Mouse (Mus musculus): Measurements from ENCODE around the gene Cfap126. TPM values are rescaled to one million over a fixed set of nuclear protein-coding genes. Genes with fewer than 3 reads are reported as not detected.
"Not testable (repeated sequence)": the region's sequence is repeated elsewhere in the genome, so short reads cannot be mapped to it uniquely, and the experiment has no call there.

The Cfap126 gene
- 1 to 10 TPM; 3.2 to 7.6 (median 6.6) TPM for polyA plus RNA-seq (2017; shearing (Covaris generic))

GRCm38 (mm10) chr1:171113873-171114299, at the start of gene Cfap126:
Cfap126 (plus strand) TSS chr1:171113918.
- peak; percentile 38 for ATAC-seq

GRCm38 (mm10) chr1:171064491-171065242, 49.1 kb upstream of the Cfap126 start, which contains the start of gene Fcgr3:
Fcgr3 (minus strand) TSS chr1:171064935.
- ATAC-seq = not testable (repeated sequence)

GRCm38 (mm10) chr1:171065243-171065587, 48.5 kb upstream of the Cfap126 start:
- not testable (repeated sequence) for ATAC-seq

- ATAC-seq = peak; percentile 13
Measured at GRCm38 (mm10) chr1:171065768-171066167, 48.0 kb upstream of the Cfap126 start.

- ATAC-seq = not testable (repeated sequence)
Measured at GRCm38 (mm10) chr1:171066583-171066982, 47.1 kb upstream of the Cfap126 start.

GRCm38 (mm10) chr1:171067928-171068327, 45.8 kb upstream of the Cfap126 start:
- not testable (repeated sequence) for ATAC-seq

- not testable (repeated sequence) for ATAC-seq
Measured at GRCm38 (mm10) chr1:171069508-171069907, 44.2 kb upstream of the Cfap126 start.

- not testable (repeated sequence) for ATAC-seq
Measured at GRCm38 (mm10) chr1:171070879-171071278, 42.8 kb upstream of the Cfap126 start.

- ATAC-seq = peak; percentile 37
Measured at GRCm38 (mm10) chr1:171071726-171072125, 42.0 kb upstream of the Cfap126 start.

GRCm38 (mm10) chr1:171072217-171072616, 41.5 kb upstream of the Cfap126 start:
- not testable (repeated sequence) for ATAC-seq

GRCm38 (mm10) chr1:171074283-171074682, 39.4 kb upstream of the Cfap126 start:
- not testable (repeated sequence) for ATAC-seq

GRCm38 (mm10) chr1:171076176-171076575, 37.5 kb upstream of the Cfap126 start:
- not testable (repeated sequence) for ATAC-seq

GRCm38 (mm10) chr1:171077192-171077591, 36.5 kb upstream of the Cfap126 start:
- not testable (repeated sequence) for ATAC-seq

GRCm38 (mm10) chr1:171077955-171078354, 35.8 kb upstream of the Cfap126 start:
- ATAC-seq = not testable (repeated sequence)

- ATAC-seq = not testable (repeated sequence)
Measured at GRCm38 (mm10) chr1:171078419-171078818, 35.3 kb upstream of the Cfap126 start.

GRCm38 (mm10) chr1:171079345-171079744, 34.4 kb upstream of the Cfap126 start:
- not testable (repeated sequence) for ATAC-seq

- not testable (repeated sequence) for ATAC-seq
Measured at GRCm38 (mm10) chr1:171079825-171080224, 33.9 kb upstream of the Cfap126 start.

- ATAC-seq = not testable (repeated sequence)
Measured at GRCm38 (mm10) chr1:171081512-171082231, 32.0 kb upstream of the Cfap126 start.

GRCm38 (mm10) chr1:171085718-171086117, 28.0 kb upstream of the Cfap126 start:
- no peak for ATAC-seq

GRCm38 (mm10) chr1:171088237-171088869, 25.4 kb upstream of the Cfap126 start:
- not testable (repeated sequence) for ATAC-seq

- no peak for ATAC-seq
Measured at GRCm38 (mm10) chr1:171089891-171090290, 23.8 kb upstream of the Cfap126 start.

- no peak for ATAC-seq
Measured at GRCm38 (mm10) chr1:171090761-171091160, 23.0 kb upstream of the Cfap126 start.

GRCm38 (mm10) chr1:171094424-171094823, 19.3 kb upstream of the Cfap126 start:
- no peak for ATAC-seq

Data from inflammation-experienced regulatory T-cells, adult 6 months (primary cell).